Mouse (Mus musculus) hindbrain, embryonic 12.5 days (tissue): ENCODE results near the gene Ogn. TPM values are rescaled to one million over a fixed set of nuclear protein-coding genes. Genes with fewer than 3 reads are reported as not detected.

Experiments
- ATAC-seq: fragments of 200-750 bp; cut with Nextera tagmentation; 2 replicates; pipeline ENCODE4 v1.8.0; 2017; ENCODE audit warnings: moderate TSS enrichment; ENCODE audit not compliant: low FRiP score
- H3K27ac ChIP-seq: fragments of 300-500 bp; sonication (generic); 2 replicates; pipeline ENCODE4 v1.5.1; 2016; ENCODE audit warnings: mild to moderate bottlenecking
- H3K27me3 ChIP-seq: fragments of 300-500 bp; sonication (generic); 2 replicates; pipeline ENCODE4 v1.6.1; 2016; ENCODE audit warnings: mild to moderate bottlenecking
- H3K36me3 ChIP-seq: fragments of 300-500 bp; sonication (generic); 2 replicates; pipeline ENCODE4 v1.6.1; 2016; ENCODE audit warnings: mild to moderate bottlenecking
- H3K4me1 ChIP-seq: fragments of 300-500 bp; sonication (generic); 2 replicates; pipeline ENCODE4 v1.6.1; 2016
- H3K4me2 ChIP-seq: fragments of 300-500 bp; sonication (generic); replicated peaks from 2 replicates; pipeline ENCODE4 v1.6.1; 2016; ENCODE audit warnings: mild to moderate bottlenecking
- H3K4me3 ChIP-seq: fragments of 300-500 bp; sonication (generic); 2 replicates; pipeline ENCODE4 v1.5.1; 2016; ENCODE audit warnings: mild to moderate bottlenecking
- H3K9ac ChIP-seq: fragments of 300-500 bp; sonication (generic); 2 replicates; pipeline ENCODE4 v1.6.1; 2016; ENCODE audit warnings: mild to moderate bottlenecking, moderate library complexity
- H3K9me3 ChIP-seq: fragments of 300-500 bp; sonication (generic); replicated peaks from 2 replicates; pipeline ENCODE4 v1.6.1; 2016; ENCODE audit warnings: mild to moderate bottlenecking
- WGBS: fragments of 180-500 bp; shearing (Covaris S2); methylation state at CpG from one replicate; pipeline ENCODE4 v1.1.7; 2016; 5-methylcytosine and 5-hydroxymethylcytosine counted together
- polyA plus RNA-seq: library from polyadenylated mRNA; unstranded; fragments of >200 nt; fragmentation: Nextera tagmentation; extraction: Ambion mirVana; gene quantifications from 2 replicates; pipeline ENCODE4 v1.2.1, GENCODE M21; 2016

The Ogn gene
- polyA plus RNA-seq, 1 experiment from 2014 or later, result 25.9 TPM

DNA sequence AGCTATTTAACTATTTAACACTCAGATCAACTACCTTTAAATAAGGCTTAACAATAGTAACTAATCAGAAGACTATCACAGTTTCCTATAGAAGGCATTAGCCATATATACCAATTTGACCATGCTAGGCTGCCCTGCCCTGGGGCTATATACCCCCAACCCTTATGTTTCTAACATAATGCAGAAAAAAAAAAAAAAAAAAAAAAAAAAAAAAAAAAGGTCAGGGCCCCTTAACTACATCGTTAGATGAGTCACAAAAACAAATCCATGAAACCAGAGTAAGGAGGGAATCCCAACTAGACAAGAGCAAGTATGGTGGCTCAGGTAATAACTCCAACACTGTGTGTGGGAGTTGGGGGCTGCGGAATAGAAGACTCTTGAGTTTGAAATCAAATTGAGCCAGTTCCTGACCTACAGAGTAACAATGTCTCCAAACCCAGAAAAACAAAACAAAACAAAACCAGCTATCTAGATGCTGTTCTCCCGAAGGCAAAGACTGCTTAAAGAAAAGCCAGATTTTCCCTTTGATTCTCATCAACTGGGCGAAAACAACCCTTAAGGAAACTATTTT is 44.0 kb downstream of the Ogn start:
- Histone ChIP-seq H3K36me3 (peaks cover 2% of the 10 kb centered on the region; the same call in 1 of the 2 replicates), H3K27me3 (no peaks in the 10 kb centered on the region), H3K4me1 (peaks cover 19% of the 10 kb centered on the region), H3K4me2 (peak overlapping the region; percentile 81), H3K27ac (no peak overlapping the region), H3K4me3 (peak overlapping the region; percentile 61), H3K9me3 (no peaks in the 10 kb centered on the region), H3K9ac (peak overlapping the region; percentile 54)
- ATAC-seq, result no peak
- 5% methylated on average over 4 of the region's 4 CpGs for WGBS

DNA sequence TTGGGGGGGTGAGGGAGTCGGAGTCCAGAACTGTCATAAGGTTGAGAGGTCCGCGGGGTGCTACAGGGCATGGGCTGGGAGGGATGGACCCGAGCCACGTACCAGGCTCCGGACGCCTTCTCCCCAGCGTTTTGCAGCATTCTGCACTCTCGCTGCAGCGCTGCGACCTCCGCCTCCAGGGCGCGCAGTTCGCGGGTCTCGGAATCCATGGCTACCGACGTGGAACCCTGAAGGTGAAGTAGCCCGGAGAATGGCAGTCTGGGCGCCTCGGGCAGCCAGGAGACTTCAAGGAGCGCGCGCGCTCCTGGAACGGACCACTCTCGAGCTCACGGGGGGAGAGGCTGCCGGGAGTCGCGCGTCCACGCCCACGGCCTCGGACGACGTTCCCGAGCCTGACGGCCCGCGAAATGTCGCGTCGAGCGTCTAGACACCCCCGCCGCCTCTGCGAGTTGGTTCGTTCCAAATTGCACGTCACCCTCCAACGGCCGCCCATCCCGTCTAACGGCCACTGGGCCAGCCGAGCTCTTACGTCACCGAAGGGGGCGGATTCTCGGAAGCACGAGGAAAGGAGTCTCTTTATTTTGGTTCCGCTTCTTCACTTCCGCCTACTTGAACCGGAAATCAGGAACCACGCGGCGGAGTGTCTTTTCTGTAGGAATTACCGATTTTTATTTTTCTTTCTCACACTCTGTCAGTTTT is 44.8 kb downstream of the Ogn start, which contains the start of the genes Cenpp and Nol8:
TSS of gene Cenpp (minus strand) at position 305 of the 699 bp plus-strand sequence.
TSS of gene Nol8 (plus strand) at position 598 of the 699 bp plus-strand sequence.
- peaks cover 7% of the 10 kb centered on the region; the same call in 1 of the 2 replicates for H3K36me3 ChIP-seq
- peak within 1 kb of the TSS; percentile 54 for H3K9ac ChIP-seq
- H3K4me1 ChIP-seq, result peaks cover 19% of the 10 kb centered on the region
- H3K27ac ChIP-seq, result 0 out of 2 replicates have a peak within 1 kb of the TSS, but pooled peaks have one; percentile 13
- peak within 1 kb of the TSS; percentile 87 for H3K4me2 ChIP-seq
- no peaks in the 10 kb centered on the region for H3K9me3 ChIP-seq
- peak; percentile 99 for ATAC-seq
- no peaks in the 10 kb centered on the region for H3K27me3 ChIP-seq
- under 1% methylated on average over 68 of the region's 68 CpGs for WGBS
- peak within 1 kb of the TSS; percentile 61 for H3K4me3 ChIP-seq

DNA sequence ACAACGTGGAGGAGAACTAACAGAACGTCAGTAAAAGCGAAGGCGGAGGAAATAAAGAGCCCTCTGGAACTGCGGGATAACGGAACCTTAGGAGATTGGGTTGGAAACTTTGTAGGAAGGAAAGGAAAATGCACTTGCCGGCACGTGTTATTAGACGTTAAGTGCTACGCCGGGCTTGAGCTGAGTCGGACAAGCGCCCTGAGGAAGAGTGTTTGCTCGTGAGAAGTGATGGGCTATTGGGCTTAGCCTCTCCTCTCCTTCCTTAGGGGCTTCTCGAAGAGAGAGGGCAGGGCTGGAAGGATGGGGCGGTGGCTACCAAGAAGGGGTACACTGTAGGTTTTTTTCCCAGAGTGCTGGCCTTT is 45.3 kb downstream of the Ogn start:
- peak overlapping the region; percentile 87 for H3K4me2 ChIP-seq
- peaks cover 8% of the 10 kb centered on the region; the same call in 1 of the 2 replicates for H3K36me3 ChIP-seq
- 0% methylated on average over 16 of the region's 16 CpGs for WGBS
- H3K9ac ChIP-seq, result peak overlapping the region; percentile 52
- peaks cover 19% of the 10 kb centered on the region for H3K4me1 ChIP-seq
- peak overlapping the region; percentile 61 for H3K4me3 ChIP-seq
- no peaks in the 10 kb centered on the region for H3K9me3 ChIP-seq
- H3K27ac ChIP-seq, result 0 out of 2 replicates have a peak overlapping the region, but pooled peaks have one; percentile 13
- peak; percentile 85 for ATAC-seq
- H3K27me3 ChIP-seq, result no peaks in the 10 kb centered on the region

Other genes starting within 250 kb of the Ogn start
- gene Ippk, start 186.8 kb upstream of the Ogn start, polyA plus RNA-seq, result 16.5 and 17.3 TPM in 2 replicates
- gene Tes3-ps, start 114.7 kb upstream of the Ogn start, polyA plus RNA-seq, result 0.79 and 1.3 TPM in 2 replicates
- gene Ecm2, start 103.2 kb upstream of the Ogn start, polyA plus RNA-seq, result 1.4 TPM in 2 replicates
- 3.0 and 4.8 TPM in 2 replicates for gene Aspn, start 63.6 kb upstream of the Ogn start, polyA plus RNA-seq
- gene Omd, start 25.6 kb upstream of the Ogn start, polyA plus RNA-seq, result 0.30 and 0.58 TPM in 2 replicates
- gene Cenpp, start 44.7 kb downstream of the Ogn start, polyA plus RNA-seq, result 19.3 and 20.6 TPM in 2 replicates
- 23.7 and 29.4 TPM in 2 replicates for gene Nol8, start 45.0 kb downstream of the Ogn start, polyA plus RNA-seq
- 77.2 and 80.5 TPM in 2 replicates for gene Iars, start 74.1 kb downstream of the Ogn start, polyA plus RNA-seq
- not detected in 2 replicates for gene Gm30302, start 191.0 kb downstream of the Ogn start, polyA plus RNA-seq